Comparison of ENCODE assay signal across 28 mouse cellular contexts in genomic region chr10:123201436-123201835, GRCm38 (mm10).
"Had no signal": no experiment of that assay in that cellular context is flagged by ENCODE, and none has a peak within 500 bp of the region (broad histone marks: within the 10 kb centered on the region; RNA-seq: fewer than 3 reads in every experiment).

No protein-coding gene starts in this region.

- H3K27me3 ChIP-seq: embryonic facial prominence, embryonic 12.5 days; embryonic facial prominence, embryonic 13.5 days; embryonic facial prominence, embryonic 15.5 days; forebrain, embryonic 13.5 days; forebrain, embryonic 15.5 days had no signal

- H3K9ac ChIP-seq: embryonic facial prominence, embryonic 12.5 days; embryonic facial prominence, embryonic 13.5 days; embryonic facial prominence, embryonic 15.5 days; forebrain, embryonic 12.5 days; forebrain, embryonic 13.5 days; forebrain, embryonic 15.5 days; forebrain, postnatal 0 days had no signal

- H3K4me3 ChIP-seq: embryonic facial prominence, embryonic 10.5 days; embryonic facial prominence, embryonic 12.5 days; embryonic facial prominence, embryonic 13.5 days; embryonic facial prominence, embryonic 15.5 days; erythroblast, embryonic 14.5 days; forebrain, embryonic 10.5 days; forebrain, embryonic 12.5 days; forebrain, embryonic 13.5 days; forebrain, embryonic 15.5 days; gastrocnemius, adult 2 months; heart, adult 2 months had no signal

- H3K36me3 ChIP-seq: embryonic facial prominence, embryonic 10.5 days; embryonic facial prominence, embryonic 12.5 days; embryonic facial prominence, embryonic 13.5 days; embryonic facial prominence, embryonic 15.5 days; forebrain, embryonic 10.5 days; forebrain, embryonic 12.5 days; forebrain, embryonic 15.5 days had no signal

- ATAC-seq: forebrain, embryonic 13.5 days; forebrain, embryonic 14.5 days; forebrain, embryonic 15.5 days; forebrain, embryonic 16.5 days; forebrain, postnatal 0 days had no signal

- DNase-seq: cerebellum, adult 2 months; cerebellum, adult 8-10 months; cerebellum, adult 9-10 months; cerebellum, adult 9-11 months; cerebellum, postnatal 10 days; cerebellum, postnatal 14 days; cerebellum, postnatal 25 days; cerebellum, postnatal 36 days; embryo, embryonic 11 days; forebrain, postnatal 0 days; gastrocnemius, adult 2 months; gastrocnemius, postnatal 10 days; gastrocnemius, postnatal 14 days; gastrocnemius, postnatal 25 days; gastrocnemius, postnatal 36 days; heart, adult 18-20 months; heart, adult 2 months had no signal

- H3K9me3 ChIP-seq: embryonic facial prominence, embryonic 10.5 days; embryonic facial prominence, embryonic 12.5 days; embryonic facial prominence, embryonic 13.5 days; embryonic facial prominence, embryonic 15.5 days; forebrain, embryonic 10.5 days; forebrain, embryonic 12.5 days; forebrain, embryonic 13.5 days; forebrain, embryonic 15.5 days had no signal

- H3K27ac ChIP-seq: embryonic facial prominence, embryonic 10.5 days; embryonic facial prominence, embryonic 12.5 days; embryonic facial prominence, embryonic 13.5 days; embryonic facial prominence, embryonic 15.5 days; forebrain, embryonic 10.5 days; forebrain, embryonic 12.5 days; forebrain, embryonic 13.5 days; forebrain, embryonic 15.5 days; gastrocnemius, adult 2 months; heart, adult 2 months had no signal

- H3K4me1 ChIP-seq: embryonic facial prominence, embryonic 12.5 days; embryonic facial prominence, embryonic 15.5 days; forebrain, embryonic 12.5 days; forebrain, embryonic 13.5 days had no signal

- H3K4me2 ChIP-seq: embryonic facial prominence, embryonic 12.5 days; embryonic facial prominence, embryonic 13.5 days; embryonic facial prominence, embryonic 15.5 days; forebrain, embryonic 12.5 days; forebrain, embryonic 13.5 days; forebrain, embryonic 15.5 days had no signal
